Mouse (Mus musculus) liver, adult 2 months (tissue): Measurements from ENCODE around the gene Igsf10. TPM values are rescaled to one million over a fixed set of nuclear protein-coding genes. Genes with fewer than 3 reads are reported as not detected.
"Not testable (repeated sequence)": the region's sequence is repeated elsewhere in the genome, so short reads cannot be mapped to it uniquely, and the experiment has no call there.

Source experiments
- DNase-seq: peaks from one replicate; pipeline ENCODE4 v3.0.0-alpha.2; 2011; ENCODE audit warnings: low read depth, low spot score; ENCODE audit errors: extremely low read depth
- H3K27ac ChIP-seq: fragments of 200-500 bp; replicated peaks from 2 replicates; pipeline ENCODE4 v1.5.1; 2012; ENCODE audit warnings: low read depth, mild to moderate bottlenecking, control low read depth, inconsistent platforms, low read length; ENCODE audit not compliant: insufficient read depth
- H3K27me3 ChIP-seq: fragments of 200-500 bp; 2 replicates; pipeline ENCODE4 v1.6.1; 2012; ENCODE audit warnings: mild to moderate bottlenecking, moderate library complexity, low read length, inconsistent platforms; ENCODE audit not compliant: control insufficient read depth, insufficient read depth
- H3K36me3 ChIP-seq: fragments of 200-500 bp; 2 replicates; pipeline ENCODE4 v1.6.1; 2012; ENCODE audit warnings: low read length, inconsistent platforms; ENCODE audit not compliant: control insufficient read depth, insufficient read depth
- H3K4me1 ChIP-seq: fragments of 200-500 bp; 2 replicates; pipeline ENCODE4 v1.6.1; 2011; ENCODE audit warnings: low read length; ENCODE audit not compliant: control insufficient read depth, insufficient read depth
- H3K4me3 ChIP-seq: fragments of 200-500 bp; 2 replicates; pipeline ENCODE4 v1.5.1; 2011; ENCODE audit warnings: low read depth, mild to moderate bottlenecking, control low read depth, low read length, moderate library complexity; ENCODE audit not compliant: insufficient read depth
- H3K79me2 ChIP-seq: fragments of 200-500 bp; 2 replicates; pipeline ENCODE4 v1.6.1; 2012; ENCODE audit warnings: inconsistent platforms, mild to moderate bottlenecking, low read length, moderate library complexity; ENCODE audit not compliant: control insufficient read depth, insufficient read depth
- H3K9ac ChIP-seq: fragments of 200-500 bp; 2 replicates; pipeline ENCODE4 v1.6.1; 2012; ENCODE audit warnings: low read depth, mild to moderate bottlenecking, control low read depth, inconsistent platforms, low read length
- CTCF ChIP-seq: fragments of 200-500 bp; IDR thresholded peaks from 2 replicates; pipeline ENCODE4 v1.5.1; 2011; ENCODE audit warnings: low read depth, low read length, control low read depth
- POLR2A ChIP-seq: fragments of 200-500 bp; IDR thresholded peaks from 2 replicates; pipeline ENCODE4 v1.6.1; 2011; ENCODE audit warnings: low read length, control low read depth; ENCODE audit not compliant: insufficient read depth; ENCODE audit errors: extremely low read depth
- WGBS: fragments of 180-500 bp; shearing (Covaris S2); methylation state at CpG from one replicate; pipeline ENCODE4 v1.1.7; 2018; 5-methylcytosine and 5-hydroxymethylcytosine counted together
- polyA plus RNA-seq: library from polyadenylated mRNA; depleted of rRNA; stranded (reverse); fragments of >200 nt; gene quantifications from 2 replicates; pipeline ENCODE4 v1.2.3, GENCODE M21; 2012; rRNA removed
- total RNA-seq: library from RNA; depleted of rRNA; stranded (reverse); fragments of >200 nt; gene quantifications from 2 replicates; pipeline ENCODE4 v1.2.3, GENCODE M21; 2014; rRNA removed

Gene Igsf10
- total RNA-seq (0.65 and 1.0 TPM in 2 replicates), polyA plus RNA-seq (0.22 and 0.23 TPM in 2 replicates)

DNA sequence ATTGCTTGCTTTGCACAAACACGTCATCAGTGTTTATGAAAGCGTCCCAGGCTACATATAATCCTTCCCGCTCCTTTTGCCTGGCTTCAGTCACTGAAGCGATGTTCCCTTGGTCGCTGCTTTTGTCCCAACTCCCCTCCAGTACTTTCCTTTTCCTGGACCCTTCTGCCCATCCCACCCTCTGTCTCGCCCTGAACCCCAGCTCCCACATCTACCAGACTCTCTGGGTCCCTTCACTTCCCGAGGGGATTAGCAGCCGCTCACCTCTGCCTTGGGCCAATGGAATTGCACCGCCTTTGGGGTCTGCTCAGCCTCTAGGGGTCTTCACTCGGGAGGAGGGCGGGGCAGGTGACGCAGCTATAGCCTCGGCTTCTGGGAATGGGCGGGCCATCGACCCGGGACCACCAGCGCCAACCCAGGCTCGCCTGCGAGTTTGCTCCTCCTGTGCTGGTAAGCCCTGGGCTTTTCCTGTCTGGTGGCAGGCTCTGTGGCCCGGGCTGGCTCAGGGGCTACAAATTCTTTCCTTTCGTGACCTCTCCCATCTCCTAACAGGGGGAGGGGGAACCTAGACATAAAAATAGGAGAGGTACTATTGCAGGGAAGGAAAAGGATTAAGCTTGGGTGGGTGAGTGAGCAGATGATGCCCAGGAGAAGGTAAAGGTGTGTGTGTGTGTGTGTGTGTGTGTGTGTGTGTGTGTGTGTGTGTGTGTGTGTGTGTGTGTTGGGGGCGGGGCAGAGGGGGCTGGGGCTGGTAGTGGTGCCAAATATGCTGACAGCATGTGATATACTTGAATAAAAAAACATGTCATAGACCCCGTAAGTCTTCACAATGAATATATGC is at the start of gene Igsf10:
Igsf10 (minus strand) TSS at position 330 of the 841 bp plus-strand sequence.
- Histone ChIP-seq H3K9ac (peak within 1 kb of the TSS; percentile 37), H3K4me3 (peak within 1 kb of the TSS; percentile 66), H3K27ac (no peak within 1 kb of the TSS), H3K36me3 (no peaks in the 10 kb centered on the region), H3K4me1 (peaks cover 5% of the 10 kb centered on the region), H3K79me2 (no peaks in the 10 kb centered on the region), H3K27me3 (no peaks in the 10 kb centered on the region)
- 6% methylated on average over 23 of the region's 23 CpGs for WGBS
- DNase-seq: no peak
- no peak for TF ChIP-seq CTCF
- no peak for TF ChIP-seq POLR2A

DNA sequence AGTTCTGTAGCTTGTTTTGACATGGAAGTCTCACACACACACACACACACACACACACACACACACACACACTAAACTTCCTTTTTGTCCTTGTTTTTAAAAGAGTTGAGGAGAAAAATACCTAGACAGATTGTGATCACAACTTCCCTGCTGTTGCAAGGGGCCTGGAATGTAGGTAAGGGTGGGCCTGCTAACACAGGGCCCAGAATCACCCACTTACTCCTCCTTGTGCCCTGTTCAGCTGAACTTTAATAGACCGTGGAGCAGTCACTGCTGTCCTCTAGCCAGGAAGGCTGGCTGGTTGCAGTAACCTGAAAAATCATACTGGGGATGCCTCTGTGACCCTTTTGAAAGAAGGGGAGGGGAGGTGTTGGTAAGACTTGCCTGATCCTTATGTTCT is 41.4 kb upstream of the Igsf10 start:
- Histone ChIP-seq H3K36me3 (no peaks in the 10 kb centered on the region), H3K27me3 (no peaks in the 10 kb centered on the region), H3K4me1 (no peaks in the 10 kb centered on the region), H3K9ac (no peak overlapping the region), H3K27ac (no peak overlapping the region), H3K4me3 (no peak overlapping the region), H3K79me2 (no peaks in the 10 kb centered on the region)
- DNase-seq: no peak
- 71% methylated on average over 1 of the region's 1 CpGs for WGBS
- no peak for TF ChIP-seq CTCF
- TF ChIP-seq POLR2A: no peak

DNA sequence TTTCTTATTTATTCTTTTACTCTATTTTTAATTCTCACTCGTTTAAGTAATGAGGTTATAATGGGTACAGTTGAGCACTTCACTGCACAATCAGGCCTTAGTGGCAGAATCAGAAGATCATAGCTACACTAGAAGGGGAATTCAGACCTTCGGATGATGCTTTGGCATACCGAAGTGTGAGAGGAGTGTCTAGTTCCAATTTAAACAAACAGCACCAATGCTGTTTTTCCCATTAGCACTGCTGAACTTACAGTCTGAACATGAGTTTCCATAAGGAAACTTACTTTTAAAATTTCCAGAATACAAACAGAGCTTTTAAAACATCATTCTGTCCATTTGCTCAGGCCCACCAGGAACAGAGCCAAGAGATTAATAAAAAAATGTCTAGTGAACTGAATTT is 40.8 kb upstream of the Igsf10 start:
- no peaks in the 10 kb centered on the region for H3K79me2 ChIP-seq
- no peaks in the 10 kb centered on the region for H3K27me3 ChIP-seq
- no peak for DNase-seq
- H3K4me3 ChIP-seq: no peak overlapping the region
- no peak overlapping the region for H3K27ac ChIP-seq
- TF ChIP-seq POLR2A (no peak), CTCF (no peak)
- WGBS: 83% methylated on average over 3 of the region's 3 CpGs
- no peak overlapping the region for H3K9ac ChIP-seq
- H3K36me3 ChIP-seq: no peaks in the 10 kb centered on the region
- H3K4me1 ChIP-seq: no peaks in the 10 kb centered on the region

DNA sequence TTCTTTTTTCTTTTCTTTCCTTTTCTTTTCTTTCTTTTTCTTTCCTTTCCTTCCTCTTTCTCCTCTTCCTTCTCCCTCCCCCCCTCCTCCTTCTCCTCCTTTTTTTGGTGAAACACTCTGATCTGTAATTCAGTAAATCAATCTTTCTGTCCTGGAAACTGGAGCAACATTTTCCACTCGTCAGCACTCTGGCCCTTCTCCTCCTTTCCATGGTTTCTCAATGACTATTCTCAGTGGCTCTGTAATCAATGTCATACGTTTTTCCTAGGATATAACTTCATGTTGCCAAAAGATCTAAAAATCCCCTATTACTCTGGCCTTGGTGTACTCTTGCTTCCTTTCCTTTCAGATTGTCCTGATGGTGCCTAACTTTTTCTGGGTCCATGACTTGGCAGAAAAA is 40.1 kb upstream of the Igsf10 start:
- Histone ChIP-seq H3K36me3 (no peaks in the 10 kb centered on the region), H3K4me3 (no peak overlapping the region), H3K79me2 (no peaks in the 10 kb centered on the region), H3K27ac (no peak overlapping the region), H3K9ac (no peak overlapping the region), H3K27me3 (no peaks in the 10 kb centered on the region), H3K4me1 (no peaks in the 10 kb centered on the region)
- no peak for TF ChIP-seq CTCF
- no peak for TF ChIP-seq POLR2A
- peak; percentile 29 for DNase-seq
- 33% methylated on average over 2 of the region's 2 CpGs for WGBS

DNA sequence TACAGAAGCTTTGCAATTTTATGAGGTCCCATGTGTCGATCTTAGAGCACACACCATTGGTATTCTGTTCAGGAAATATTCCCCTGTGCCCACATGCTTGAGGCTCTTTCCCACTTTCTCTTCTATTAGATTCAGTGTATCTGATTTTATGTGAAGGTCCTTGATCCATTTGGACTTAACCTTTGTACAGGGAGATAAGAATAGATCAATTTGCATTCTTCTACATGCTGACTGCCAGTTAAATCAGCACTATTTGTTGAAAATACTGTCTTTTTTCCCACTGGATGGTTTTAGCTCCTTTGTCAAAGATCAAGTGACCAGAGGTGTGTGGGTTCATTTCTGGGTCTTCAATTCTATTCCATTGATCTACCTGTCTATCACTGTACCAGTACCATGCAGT is 34.6 kb upstream of the Igsf10 start:
- not testable (repeated sequence) for H3K27me3 ChIP-seq, H3K9ac ChIP-seq, H3K27ac ChIP-seq, H3K79me2 ChIP-seq, H3K4me1 ChIP-seq, H3K4me3 ChIP-seq, H3K36me3 ChIP-seq
- WGBS: 86% methylated on average over 1 of the region's 1 CpGs
- peak; percentile 70 for DNase-seq

DNA sequence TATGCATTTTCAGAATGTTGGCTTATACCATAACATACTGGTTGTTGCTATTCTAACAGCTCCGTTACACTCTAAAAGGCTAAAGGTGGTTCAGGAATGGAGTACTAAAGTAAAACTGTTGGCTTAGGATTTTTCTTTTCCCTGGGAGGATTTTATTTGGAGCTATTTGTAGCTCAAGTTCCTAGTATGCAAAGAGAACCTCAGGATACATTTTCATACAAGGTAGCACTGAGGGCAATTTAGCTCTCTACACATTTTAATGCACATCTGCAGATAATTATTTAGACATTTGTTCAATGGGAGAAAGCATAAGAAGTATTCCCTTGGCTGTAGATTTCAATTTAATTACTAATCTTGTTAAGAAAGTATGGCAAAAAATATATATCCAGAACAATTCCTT is 17.7 kb upstream of the Igsf10 start:
- 91% methylated on average over 1 of the region's 1 CpGs for WGBS
- DNase-seq: no peak
- no peak for TF ChIP-seq CTCF
- no peak for TF ChIP-seq POLR2A

More for the DNA sequence above, 17.7 kb upstream of the Igsf10 start:
- Histone ChIP-seq H3K79me2 (no peaks in the 10 kb centered on the region), H3K4me1 (no peaks in the 10 kb centered on the region), H3K4me3 (no peak overlapping the region), H3K36me3 (no peaks in the 10 kb centered on the region), H3K27me3 (no peaks in the 10 kb centered on the region), H3K27ac (no peak overlapping the region), H3K9ac (no peak overlapping the region)
